Mouse (Mus musculus) mouse trophoblast stem cell (cell line): ENCODE data around the gene Dnah17.

Experiments used
- in situ Hi-C, 2 experiments: fragments of 300-500 bp; cut with MseI, MboI; formaldehyde crosslinking; loops; 2 replicates in 1 of 2; 3 replicates in 1 of 2; pipeline ENCODE4 v1.15.1; 2025

Dnah17 gene

DNA sequence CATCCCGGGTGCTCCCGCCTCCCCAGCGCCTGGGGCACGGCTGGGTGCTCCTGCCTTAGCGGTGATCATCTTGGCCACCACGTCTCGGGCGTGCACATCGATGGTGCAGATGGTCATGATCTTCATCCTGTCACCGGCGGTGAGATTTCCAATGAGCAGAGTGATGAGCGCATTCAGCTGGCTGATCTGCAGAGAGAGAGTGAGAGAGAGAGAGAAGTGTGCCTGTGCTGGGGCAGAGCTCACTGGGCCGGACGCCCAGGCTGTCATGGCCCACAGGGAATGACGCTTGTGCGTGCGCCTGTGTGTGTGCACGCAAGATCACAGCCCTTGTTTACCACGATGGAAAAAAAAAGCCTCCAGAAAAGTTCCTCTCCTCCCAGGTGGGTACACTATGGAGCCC lies 41.5 kb downstream of the Dnah17 start:
- in situ Hi-C loops, result no loop called here

DNA sequence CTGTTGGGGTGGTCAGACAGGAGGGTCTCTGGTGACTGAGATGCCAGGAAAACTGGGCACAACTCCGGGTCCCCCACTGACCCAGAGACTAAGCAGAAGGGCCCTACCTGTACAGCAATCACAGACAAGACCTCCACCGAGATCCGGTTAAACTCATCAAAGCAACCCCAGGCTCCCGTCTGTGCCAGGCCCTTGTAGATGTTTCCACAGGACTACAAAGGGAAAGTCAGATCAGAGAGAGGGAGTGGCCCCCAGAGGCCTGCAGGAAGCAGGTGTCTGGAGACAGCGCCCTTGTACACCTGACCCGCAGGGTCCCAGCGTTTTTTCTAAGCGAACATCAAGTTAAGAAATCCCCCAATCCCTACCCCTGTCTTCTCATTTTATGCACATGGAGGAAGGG lies 44.5 kb downstream of the Dnah17 start:
- in situ Hi-C loops, result no loop called here

DNA sequence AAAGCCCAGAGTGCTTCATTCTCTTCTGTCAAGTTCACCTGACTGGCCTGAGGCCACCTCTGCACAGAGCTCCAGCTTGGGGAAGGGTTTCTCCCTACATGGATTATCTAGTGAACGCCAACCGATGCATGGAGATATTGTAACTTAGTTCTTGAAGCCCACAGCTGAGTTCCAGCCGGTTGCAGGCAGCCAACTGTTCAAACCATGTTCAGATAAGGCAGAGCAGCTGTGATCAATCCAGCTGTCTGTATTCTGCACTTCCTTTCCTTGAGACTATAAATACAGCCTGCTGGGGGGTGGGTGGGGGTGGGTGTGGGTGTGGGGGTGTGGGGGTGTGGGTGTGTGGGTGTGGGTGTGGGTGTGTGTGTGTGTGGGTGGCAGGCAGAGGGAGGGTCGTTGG lies 45.3 kb downstream of the Dnah17 start:
- in situ Hi-C loops, result no loop called here

DNA sequence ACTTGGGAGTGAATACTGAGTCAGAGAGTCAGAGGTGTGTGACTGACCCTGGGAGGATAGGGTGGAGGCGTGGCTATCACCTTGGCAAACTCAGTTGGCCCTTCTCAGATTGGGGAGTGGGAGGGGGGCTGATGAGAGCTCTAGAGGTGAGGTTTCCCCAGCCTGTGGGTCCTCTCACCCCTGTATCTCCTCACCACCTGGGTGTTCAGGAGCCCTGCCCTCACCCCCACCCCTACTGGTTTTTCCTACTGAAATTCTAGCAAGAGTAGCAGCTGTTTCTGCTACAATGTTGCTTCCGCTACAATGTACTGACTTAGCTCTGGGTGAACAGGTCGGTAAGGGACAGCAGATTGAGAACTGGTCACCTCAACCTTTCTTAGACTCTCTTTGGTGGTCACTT lies 46.2 kb downstream of the Dnah17 start:
- in situ Hi-C loops, result no loop called here

DNA sequence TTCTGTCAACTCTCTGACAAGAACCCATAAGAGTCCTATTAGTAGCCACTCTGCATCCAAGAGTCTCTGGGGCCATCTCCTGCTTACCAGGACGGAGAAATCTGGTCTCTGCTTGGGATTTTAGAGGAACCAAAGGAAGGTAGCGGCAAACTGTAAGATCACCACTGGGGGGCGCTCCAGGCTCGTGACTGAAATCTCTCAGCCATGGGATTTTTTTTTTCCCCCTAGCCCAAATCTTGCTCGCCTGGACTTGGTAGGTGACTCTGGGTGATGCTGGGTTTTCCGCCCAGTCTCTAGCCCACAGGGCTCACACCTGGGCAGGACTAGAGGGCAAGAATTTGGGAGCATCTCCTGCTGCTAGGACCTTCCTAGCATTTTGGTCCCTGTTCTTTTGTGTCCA lies 46.6 kb downstream of the Dnah17 start:
- in situ Hi-C loops, result no loop called here

DNA sequence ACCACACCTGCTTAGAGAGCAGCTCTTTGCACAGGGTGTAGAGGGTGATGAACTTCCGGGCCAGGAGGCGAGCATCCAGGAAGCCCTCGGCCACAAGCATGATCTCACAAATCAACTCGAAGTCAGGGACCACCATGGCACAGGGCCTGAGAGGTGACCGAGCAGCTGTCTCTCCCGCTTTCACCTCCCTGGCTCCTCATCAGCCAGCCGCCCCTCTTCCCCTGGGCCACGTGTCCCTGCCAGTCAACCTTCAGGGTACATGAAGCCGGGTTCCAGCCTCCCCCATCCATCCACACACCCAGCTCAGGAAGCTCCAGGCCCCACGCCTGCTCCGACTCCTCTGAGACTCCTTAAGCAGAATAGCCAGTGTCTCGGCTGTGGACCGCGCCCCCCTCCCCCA lies 48.1 kb downstream of the Dnah17 start:
- in situ Hi-C loops, result no loop called here

DNA sequence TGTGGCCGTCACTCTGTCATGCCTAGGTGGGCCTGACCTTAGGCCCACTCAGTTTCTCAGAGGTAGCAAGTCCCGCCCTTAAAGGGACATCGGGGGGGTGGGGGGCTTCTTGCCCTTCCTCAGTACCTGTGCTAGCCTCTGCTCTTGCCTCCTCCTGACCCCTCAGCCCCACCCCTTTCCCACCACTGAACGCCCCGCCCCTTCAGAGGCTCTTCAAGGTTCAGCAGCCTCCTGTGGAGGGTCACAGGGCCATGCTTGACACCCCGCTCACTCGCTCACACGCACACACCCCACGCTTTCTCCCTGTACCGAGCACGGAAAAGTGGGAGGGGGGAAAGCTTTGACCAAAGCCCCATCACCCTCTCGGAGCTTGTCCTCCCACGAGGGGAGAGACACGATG lies 50.7 kb downstream of the Dnah17 start:
- in situ Hi-C loops, result no loop called here

DNA sequence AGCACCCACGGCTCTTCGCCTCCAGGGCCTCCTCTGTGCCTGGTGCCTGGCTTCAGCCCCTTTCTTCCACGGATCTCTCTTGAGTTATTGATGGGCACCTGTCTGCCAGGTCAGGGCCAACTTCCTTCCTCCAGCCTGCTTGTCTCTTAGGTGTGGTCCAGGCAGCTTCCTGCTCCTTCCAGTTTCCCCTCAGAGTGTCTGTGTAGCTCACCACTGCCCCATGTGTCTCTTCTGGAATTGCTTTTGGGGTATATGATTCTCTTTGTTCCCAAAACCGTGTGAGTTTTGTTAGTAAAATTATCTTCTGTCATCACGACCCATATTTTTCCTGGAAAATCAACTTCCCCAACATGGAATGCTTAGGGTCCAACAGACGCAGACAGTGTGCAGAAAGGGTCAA lies 53.5 kb downstream of the Dnah17 start:
- in situ Hi-C loops, result no loop called here

DNA sequence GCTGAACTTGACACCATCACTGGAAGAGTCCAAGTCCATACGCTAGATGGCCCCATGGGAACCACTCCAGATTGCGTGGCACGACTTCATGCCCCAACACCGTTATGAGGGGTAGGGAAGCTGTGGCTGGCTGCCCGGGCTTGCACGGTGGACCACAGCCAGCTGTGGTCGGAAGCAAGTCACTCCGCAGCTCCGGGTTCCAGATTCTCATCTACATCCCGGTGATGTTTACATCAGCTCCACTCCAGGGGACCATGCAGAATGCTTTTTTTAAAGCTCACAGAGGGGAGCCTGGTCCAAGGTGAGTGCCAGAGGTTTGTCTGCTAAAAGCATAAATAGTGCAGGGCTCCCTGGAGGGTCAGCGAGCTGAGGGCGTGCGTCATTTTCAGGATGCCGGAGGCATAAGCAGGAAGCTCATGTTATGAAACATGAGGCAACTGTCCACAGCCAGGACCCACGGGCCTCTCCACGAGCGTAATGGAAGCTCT lies 55.4 kb downstream of the Dnah17 start:
- in situ Hi-C loops, result no loop called here

DNA sequence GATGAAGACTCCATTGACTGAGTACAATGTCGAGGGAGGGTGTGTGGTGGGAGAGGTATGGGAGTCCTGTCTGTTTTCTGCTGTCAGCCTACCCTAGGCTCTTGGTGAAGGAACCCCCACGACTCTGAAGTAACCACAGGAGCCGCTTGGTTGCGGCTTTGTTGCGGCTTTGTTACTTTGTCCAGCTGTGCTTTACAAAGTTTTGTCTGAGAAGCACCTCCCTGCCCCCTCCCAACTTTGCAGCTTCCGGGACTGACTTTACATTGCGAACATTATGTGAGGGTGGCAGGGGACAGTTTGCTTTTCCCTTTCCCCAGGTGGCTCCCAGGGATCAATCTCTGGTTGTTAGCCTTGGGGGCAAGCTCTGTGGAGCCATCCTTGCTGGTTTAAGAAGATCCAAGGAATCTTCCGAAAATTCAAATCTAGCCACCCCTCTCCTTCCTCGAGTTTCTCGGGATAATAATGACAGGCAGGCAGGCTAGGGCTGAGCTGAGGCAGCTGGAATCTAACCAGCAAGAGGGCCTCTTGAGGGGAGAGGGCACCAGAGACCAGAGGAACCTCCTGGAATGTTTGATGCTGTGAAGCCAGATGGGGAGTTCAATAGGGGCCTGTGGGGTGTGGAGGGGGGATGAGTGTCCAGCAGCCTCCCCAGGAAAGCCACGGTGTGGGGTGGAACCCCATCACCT lies 59.1 kb downstream of the Dnah17 start:
- in situ Hi-C loops, result no loop called here

DNA sequence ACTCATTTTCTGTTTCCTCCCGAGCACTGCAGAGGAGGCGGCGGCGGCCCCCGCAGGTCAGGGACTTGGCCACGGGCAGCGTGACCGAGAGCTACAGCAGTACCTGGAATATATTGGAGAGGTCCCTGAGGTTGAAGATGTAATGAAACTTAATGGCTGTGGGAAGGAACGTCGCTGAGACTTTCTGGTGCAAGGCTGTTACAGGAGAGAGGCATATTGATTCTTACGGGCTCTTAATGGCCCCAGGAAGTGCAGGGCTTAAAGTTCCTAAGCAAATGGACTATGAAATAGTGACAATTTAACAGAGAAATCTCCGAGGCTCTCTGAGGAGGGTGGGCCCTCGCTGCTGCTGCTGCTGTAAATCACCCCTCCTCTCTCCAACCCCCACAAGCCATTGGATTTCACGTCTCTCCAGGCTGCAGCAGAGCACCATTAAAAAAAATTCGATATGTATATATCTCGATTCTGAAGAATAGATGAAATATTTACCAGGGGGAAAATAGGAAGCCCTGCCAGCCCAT lies 61.6 kb downstream of the Dnah17 start:
- in situ Hi-C loops, result no loop called here

DNA sequence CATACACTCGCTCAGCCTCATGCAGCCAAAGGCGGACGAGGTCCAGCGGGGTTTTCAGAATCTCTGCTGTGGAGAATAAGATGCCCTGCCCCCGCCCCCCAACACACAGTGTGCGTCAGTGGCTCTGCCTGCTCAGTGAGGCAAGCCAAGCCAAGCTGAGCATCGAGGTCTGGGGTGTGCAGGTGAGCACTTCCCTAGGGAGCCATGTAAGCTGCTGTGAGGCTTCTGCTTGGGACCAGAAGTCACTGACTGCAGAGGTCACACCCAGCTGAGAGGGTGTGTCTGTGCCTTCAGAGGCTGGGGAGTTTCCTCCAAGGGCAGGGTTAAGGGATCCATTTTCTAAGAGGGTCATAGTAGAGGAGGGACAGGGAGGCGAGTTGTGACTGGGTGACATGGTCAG lies 62.8 kb downstream of the Dnah17 start:
- in situ Hi-C loops, result no loop called here

DNA sequence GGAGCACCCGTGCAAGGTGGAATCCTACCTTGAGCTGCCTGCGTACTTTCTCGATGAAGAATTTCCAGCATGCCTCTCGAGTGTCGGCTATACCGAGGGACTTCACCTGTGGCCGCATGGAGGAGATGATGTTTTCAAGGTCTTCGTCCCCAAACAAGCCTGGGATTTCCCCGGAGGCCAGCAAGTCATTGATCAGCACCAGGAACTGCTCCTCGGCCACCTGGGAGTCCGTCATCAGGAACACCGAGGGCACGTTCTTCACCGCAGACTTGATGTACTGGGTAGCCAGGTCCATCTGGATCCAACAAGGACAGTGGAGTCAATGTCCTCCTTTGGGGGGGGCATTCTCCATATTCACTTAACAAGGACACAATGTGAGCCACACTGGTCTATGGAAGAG lies 70.4 kb downstream of the Dnah17 start:
- in situ Hi-C loops, result no loop called here

DNA sequence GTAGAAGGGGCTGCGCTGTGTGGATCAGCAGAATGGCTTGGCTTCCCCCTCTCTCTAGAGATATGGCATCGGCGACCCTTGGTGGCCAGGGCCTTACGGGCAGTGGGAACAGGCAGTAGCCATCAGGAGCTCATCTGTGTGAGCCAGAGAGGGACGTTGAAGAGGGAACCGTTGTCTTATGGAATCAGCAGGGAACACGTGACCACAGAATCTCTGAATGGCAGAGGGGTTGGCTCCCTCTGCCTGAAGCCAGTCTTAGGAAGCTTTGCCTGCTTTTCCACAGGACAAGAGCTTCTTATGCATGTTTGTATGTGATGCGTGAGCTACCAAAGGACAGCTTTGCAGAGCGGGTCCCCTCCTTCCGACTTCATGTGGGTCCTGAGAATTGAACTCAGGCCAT lies 71.6 kb downstream of the Dnah17 start:
- in situ Hi-C loops, result no loop called here

DNA sequence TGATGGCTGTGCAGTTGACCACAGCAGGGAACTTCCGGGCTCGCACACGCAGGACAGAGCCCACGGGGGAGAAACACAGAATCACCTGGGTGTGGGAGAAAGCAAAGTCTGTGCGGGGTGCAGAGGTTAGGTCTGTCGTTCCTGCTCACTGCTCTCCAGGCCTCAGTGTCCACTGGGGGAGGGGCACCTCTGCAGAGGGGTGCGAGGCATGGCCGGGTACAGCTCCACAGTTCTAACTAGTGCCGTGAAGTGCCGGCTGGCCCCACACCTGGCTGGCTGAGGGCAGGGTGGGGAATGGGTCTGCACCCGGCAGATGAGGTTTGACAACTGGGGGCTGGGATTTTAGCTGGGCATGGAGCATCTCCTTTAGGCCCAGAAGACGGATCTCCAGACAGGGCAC lies 72.1 kb downstream of the Dnah17 start:
- in situ Hi-C loops, result no loop called here

DNA sequence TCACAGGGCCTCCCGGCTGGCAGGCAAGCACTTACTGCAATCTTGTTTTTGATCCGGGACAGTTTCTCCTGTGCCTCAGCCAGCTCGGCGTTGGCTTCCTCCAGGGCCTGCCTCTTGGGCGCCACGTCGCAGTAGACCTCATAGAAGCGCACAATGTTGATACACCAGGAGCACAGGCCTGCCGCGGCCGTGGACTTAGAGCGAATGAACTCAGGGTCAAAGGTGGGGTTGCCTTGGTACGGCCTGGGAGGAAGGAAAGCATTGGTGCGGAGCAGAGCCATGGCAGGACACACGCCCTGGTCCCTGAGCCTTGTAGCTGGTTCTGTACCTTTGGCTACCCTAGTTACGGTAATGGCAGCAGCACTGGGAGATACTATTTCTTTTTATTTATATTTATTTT lies 80.3 kb downstream of the Dnah17 start:
- in situ Hi-C loops, result no loop called here

DNA sequence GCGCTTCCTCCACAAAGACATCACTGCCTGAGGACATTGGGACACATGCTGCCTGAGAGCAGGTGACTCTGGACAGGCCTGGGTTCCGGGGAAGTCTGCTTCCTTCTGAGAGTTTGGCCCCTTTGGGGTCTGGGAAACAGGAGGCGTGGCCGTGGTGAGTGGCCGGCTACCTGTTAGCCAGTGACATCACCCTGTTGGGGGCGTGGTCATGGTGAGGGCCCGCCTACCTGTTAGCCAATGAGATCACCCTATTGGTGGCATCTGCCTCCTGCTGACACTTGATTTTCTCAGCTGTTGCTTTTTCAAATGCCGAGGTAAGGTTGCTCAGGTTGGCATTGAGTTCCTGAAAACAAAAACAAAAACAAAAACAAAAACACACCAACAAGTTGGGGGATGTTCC lies 80.8 kb downstream of the Dnah17 start:
- in situ Hi-C loops, result no loop called here

DNA sequence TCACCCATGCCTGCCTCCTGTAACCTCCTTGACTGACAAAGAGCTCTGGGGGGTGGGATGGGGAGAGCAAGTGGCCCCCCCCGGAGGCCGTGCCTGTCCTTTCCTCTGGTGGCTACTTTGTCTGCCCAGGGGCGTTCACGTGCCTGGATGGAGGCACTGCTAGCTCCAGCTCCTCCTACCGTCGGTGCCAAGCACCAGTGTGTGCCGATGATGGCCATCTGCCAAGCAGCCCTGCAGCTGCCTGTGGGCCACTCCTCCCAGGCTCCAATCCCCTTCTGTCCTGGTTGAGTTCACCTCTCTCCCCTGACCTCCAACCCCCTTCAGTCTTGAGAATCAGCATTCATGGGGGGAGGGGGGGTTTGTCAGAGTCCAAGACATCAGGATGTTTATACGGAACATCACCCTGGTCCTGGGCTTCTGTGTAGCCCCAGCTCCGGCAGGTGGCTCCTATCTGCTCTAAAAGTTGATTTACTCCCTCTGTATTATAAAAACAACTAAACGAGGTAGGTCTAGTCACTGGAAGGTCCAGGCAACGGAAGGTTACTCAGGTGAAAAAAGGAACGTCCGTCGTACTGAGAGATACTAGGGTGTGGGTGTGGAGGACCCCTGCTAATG lies 87.0 kb downstream of the Dnah17 start:
- in situ Hi-C loops, result no loop called here

DNA sequence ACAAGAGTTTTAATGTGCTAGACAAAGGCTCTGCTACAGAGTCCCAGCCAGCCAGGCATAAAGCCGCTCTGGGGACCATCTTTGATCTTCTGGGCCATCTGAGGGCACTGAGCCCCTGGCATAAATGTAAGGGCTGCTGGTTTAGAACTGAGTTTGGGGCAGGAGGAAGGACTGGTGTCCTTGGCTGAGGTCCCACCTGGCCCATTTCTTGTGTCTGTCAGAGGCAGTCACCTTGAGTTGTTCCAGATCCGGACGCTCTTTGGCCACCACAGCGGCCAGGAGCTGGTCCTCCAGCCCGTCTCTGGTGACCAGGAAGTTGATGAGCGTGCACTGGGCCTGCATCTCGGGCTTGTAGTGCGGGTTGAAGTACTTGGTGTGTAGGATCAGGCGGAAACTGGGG lies 87.6 kb downstream of the Dnah17 start:
- in situ Hi-C loops, result no loop called here

DNA sequence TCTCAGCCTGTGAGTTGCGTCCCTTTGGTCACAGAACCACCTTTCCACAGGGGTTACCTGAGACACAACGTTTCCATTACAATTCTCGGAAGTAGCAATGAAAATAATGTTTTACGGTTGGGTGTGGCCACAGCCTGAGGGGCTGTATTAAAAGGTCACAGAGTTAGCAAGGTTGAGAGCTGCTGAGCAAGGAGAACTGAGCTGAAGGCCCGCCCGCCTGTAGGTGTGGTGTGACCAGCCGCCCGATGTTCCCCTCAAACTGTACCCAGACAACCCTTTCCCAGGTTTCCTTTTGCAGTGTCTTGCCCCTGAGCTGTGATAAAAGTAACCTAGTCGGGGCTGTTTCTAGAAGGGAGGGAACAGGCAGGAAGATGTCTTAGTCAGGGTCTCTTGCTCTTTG lies 95.4 kb downstream of the Dnah17 start:
- in situ Hi-C loops, result no loop called here

DNA sequence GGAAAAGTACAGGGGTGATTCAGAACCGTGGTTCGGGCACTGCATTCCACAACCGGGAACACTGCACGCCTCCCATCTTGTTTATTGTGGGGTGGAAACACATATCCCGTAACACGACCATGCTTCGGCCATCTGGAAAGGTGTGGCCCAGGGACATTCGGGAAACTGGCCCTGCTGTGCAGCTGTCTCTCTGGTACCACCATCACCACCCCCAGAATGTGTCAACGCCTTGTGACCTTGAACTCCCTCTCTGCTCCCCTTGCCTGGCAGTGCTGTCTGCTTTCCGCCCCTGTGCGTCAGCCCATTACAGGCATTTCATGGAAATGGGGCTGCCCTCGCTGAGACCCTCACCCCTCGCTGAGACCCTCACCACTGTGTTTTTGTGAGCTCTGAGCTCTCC lies 96.0 kb downstream of the Dnah17 start:
- in situ Hi-C loops, result no loop called here

DNA sequence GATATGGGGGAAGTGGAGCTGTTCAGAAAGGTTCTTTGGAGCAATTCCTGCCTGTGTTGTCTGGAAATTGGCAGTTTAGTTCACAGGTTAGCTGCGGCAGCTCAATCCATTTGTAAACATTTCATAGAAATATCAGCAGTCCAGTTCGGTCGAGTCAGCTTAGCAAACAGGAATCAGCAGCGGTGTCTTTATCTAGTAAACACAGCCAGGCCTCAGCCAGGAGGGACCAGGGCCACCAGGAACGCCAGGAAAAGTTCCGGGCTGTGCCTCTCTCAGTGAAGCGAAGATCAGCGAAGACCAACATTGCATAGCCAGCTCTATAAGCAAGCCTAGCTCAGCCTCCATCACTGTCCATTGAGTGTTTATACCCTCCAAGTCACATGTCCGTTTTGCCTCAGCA lies 99.3 kb downstream of the Dnah17 start:
- in situ Hi-C loops, result no loop called here

DNA sequence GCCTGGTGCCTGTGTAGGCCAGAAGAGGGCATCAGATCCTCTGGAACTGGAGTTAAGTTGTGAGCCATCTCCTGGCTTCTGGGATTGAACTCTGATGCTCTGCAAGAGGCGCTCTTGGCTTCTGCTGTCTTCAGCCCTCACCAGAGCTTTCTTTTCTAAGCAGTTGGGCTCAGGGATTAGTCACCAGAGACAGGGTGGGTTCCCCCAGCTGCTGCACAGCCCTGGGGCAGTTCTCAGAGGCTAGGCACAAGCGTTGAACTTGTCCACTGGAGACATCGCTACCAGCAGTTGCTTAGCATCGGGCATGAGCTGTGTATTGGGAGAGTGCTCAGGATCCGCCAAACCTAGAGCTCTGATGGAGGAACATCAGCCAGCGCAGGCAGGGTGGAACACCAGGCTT lies 101.3 kb downstream of the Dnah17 start:
- in situ Hi-C loops, result no loop called here

DNA sequence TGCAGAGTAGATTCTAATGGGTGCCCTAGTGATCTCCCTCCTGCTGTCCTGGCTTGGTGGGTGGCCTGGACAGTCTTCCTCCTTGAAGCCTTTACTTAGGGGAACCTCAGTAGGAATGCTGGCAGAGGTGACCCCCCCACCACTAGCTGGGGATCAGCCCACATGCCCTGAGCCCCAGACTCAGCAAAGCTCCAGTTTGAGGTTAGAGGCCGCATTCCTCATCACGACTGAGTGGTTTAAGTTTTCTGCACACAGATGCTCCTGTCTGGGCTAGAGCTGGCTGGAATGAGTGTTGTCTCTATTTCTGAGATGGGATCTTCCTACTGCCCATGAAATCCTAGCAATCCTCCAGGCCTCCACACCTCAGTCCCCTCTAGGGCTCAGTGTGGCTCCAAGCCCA lies 106.3 kb downstream of the Dnah17 start:
- in situ Hi-C loops, result no loop called here
